Mouse (Mus musculus): ENCODE measurements around the gene Pitpnb. TPM values are rescaled to one million over a fixed set of nuclear protein-coding genes. Genes with fewer than 3 reads are reported as not detected.

The Pitpnb gene
- polyA plus RNA-seq, 1 experiment from 2014 or later: 130 TPM

GRCm38 (mm10) chr5:111391485-111391884 is 60.9 kb downstream of the Pitpnb start:
- Histone ChIP-seq H3K4me3 (no peak overlapping the region), H3K4me1 (peaks cover 41% of the 10 kb centered on the region), H3K27me3 (ENCODE audit: poor library complexity, severe bottlenecking) (peaks cover 15% of the 10 kb centered on the region), H3K36me3 (replicated peaks) (peaks cover 33% of the 10 kb centered on the region), H3K9me3 (no peaks in the 10 kb centered on the region), H3K27ac (no peak overlapping the region)
- 91% methylated on average over 6 of the region's 6 CpGs for WGBS
- DNase-seq (ENCODE audit: extremely low spot score, low spot score): no peak

- peak overlapping the region; percentile 85 for H3K27ac ChIP-seq
- peak; percentile 80 for DNase-seq (ENCODE audit: extremely low spot score, low spot score)
- H3K4me3 ChIP-seq: peak overlapping the region; percentile 41
- peaks cover 13% of the 10 kb centered on the region for H3K36me3 ChIP-seq (replicated peaks)
- WGBS: 9% methylated on average over 17 of the region's 17 CpGs
- H3K9me3 ChIP-seq: no peaks in the 10 kb centered on the region
- H3K4me1 ChIP-seq: peaks cover 58% of the 10 kb centered on the region
- H3K27me3 ChIP-seq (ENCODE audit: poor library complexity, severe bottlenecking): peaks cover 26% of the 10 kb centered on the region
These were observed 63.0 kb downstream of the Pitpnb start for GRCm38 (mm10) chr5:111393346-111394197.

GRCm38 (mm10) chr5:111394198-111395053 is 63.9 kb downstream of the Pitpnb start:
- Histone ChIP-seq H3K27ac (peak overlapping the region; percentile 85), H3K4me3 (peak overlapping the region; percentile 41), H3K36me3 (replicated peaks) (peaks cover 5% of the 10 kb centered on the region), H3K4me1 (peaks cover 61% of the 10 kb centered on the region), H3K27me3 (ENCODE audit: poor library complexity, severe bottlenecking) (peaks cover 30% of the 10 kb centered on the region), H3K9me3 (no peaks in the 10 kb centered on the region)
- no peak for DNase-seq (ENCODE audit: extremely low spot score, low spot score)
- 21% methylated on average over 15 of the region's 15 CpGs for WGBS

DNA sequence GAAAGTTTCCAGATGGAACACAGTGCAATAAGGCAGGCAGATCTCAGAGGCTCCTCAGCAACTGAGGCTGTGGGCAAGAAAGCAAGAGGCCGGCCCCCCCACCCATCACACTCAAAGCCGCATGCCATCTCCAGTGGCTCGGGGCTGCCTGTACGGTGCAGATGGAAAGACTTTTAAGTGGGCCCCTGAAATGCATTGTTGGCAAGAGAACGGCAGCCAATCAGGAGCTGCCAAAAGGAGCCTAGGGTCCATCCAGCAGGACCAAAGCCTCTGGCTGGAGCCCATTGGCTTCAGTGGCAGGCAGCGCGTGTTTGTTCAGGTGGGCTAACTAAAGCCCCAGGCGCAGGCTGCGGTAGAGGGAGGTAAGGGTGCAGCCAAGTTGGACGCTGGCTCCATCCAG is 65.2 kb downstream of the Pitpnb start:
- H3K4me3 ChIP-seq: no peak overlapping the region
- H3K9me3 ChIP-seq: no peaks in the 10 kb centered on the region
- H3K27ac ChIP-seq: peak overlapping the region; percentile 72
- WGBS: 56% methylated on average over 10 of the region's 10 CpGs
- no peaks in the 10 kb centered on the region for H3K36me3 ChIP-seq (replicated peaks)
- peaks cover 43% of the 10 kb centered on the region for H3K27me3 ChIP-seq (ENCODE audit: poor library complexity, severe bottlenecking)
- H3K4me1 ChIP-seq: peaks cover 72% of the 10 kb centered on the region
- no peak for DNase-seq (ENCODE audit: extremely low spot score, low spot score)

DNA sequence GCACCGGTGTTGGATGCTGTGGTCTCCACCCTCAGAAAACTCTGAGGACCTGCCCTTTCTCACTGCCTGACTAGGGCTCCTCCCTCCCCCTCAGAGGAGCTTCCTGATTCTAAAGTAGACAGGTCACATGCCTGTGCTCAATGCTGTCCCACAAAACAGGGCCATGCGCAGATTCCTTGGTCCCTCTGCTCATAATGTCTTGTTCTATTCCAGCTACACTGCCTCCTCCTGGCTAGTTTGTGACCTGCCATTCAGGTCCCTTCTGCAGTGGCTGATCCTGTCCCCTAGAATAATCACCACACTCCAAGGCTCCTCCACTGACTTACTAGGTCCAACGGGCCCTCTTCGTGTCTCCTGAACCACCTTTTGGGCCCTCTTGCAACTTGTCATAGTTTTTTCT is 65.6 kb downstream of the Pitpnb start:
- Histone ChIP-seq H3K4me3 (no peak overlapping the region), H3K27ac (peak overlapping the region; percentile 72), H3K4me1 (peaks cover 75% of the 10 kb centered on the region), H3K9me3 (no peaks in the 10 kb centered on the region), H3K27me3 (ENCODE audit: poor library complexity, severe bottlenecking) (peaks cover 43% of the 10 kb centered on the region), H3K36me3 (replicated peaks) (no peaks in the 10 kb centered on the region)
- no peak for DNase-seq (ENCODE audit: extremely low spot score, low spot score)
- 85% methylated on average over 4 of the region's 4 CpGs for WGBS

GRCm38 (mm10) chr5:111398471-111398870 is 67.9 kb downstream of the Pitpnb start:
- Histone ChIP-seq H3K4me1 (peaks cover 65% of the 10 kb centered on the region), H3K9me3 (no peaks in the 10 kb centered on the region), H3K36me3 (replicated peaks) (no peaks in the 10 kb centered on the region), H3K27ac (peak overlapping the region; percentile 51; the same call in 1 of the 2 replicates), H3K27me3 (ENCODE audit: poor library complexity, severe bottlenecking) (peaks cover 43% of the 10 kb centered on the region), H3K4me3 (no peak overlapping the region)
- 34% methylated on average over 4 of the region's 4 CpGs for WGBS
- DNase-seq (ENCODE audit: extremely low spot score, low spot score): no peak

- WGBS: 89% methylated on average over 4 of the region's 4 CpGs
- H3K27me3 ChIP-seq (ENCODE audit: poor library complexity, severe bottlenecking): peaks cover 43% of the 10 kb centered on the region
- no peaks in the 10 kb centered on the region for H3K9me3 ChIP-seq
- peaks cover 57% of the 10 kb centered on the region for H3K4me1 ChIP-seq
- no peak for DNase-seq (ENCODE audit: extremely low spot score, low spot score)
- no peak overlapping the region for H3K27ac ChIP-seq
- H3K36me3 ChIP-seq (replicated peaks): no peaks in the 10 kb centered on the region
- H3K4me3 ChIP-seq: no peak overlapping the region
These were observed 68.7 kb downstream of the Pitpnb start for GRCm38 (mm10) chr5:111399271-111399670.

- Histone ChIP-seq H3K27me3 (ENCODE audit: poor library complexity, severe bottlenecking) (peaks cover 23% of the 10 kb centered on the region), H3K9me3 (no peaks in the 10 kb centered on the region), H3K27ac (no peak overlapping the region), H3K4me3 (no peak overlapping the region), H3K36me3 (replicated peaks) (no peaks in the 10 kb centered on the region), H3K4me1 (peaks cover 30% of the 10 kb centered on the region)
- DNase-seq (ENCODE audit: extremely low spot score, low spot score): no peak
- 87% methylated on average over 19 of the region's 19 CpGs for WGBS
These were observed 71.5 kb downstream of the Pitpnb start for GRCm38 (mm10) chr5:111401879-111402650.

- 91% methylated on average over 6 of the region's 6 CpGs for WGBS
- H3K4me3 ChIP-seq: no peak overlapping the region
These were observed 72.1 kb downstream of the Pitpnb start for GRCm38 (mm10) chr5:111402651-111402996.

DNA sequence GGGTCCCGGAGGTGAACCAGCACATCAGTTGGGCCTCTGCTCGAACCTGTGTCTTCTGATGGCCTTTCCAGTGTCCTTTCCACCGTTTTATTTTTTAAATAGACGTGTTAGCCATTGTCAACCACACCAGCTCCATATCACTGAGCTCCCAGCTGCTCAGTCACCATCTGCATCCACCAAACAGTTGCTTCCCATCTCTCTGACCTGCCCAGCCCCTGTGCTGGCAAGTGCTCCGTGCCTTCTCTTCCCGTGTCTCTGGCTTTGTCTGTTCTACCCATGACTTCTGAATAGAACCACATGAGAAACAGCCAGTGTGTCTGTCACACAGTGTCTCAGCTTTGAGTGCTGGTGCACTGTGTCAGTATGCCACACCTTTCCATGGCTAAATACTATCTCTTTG is 74.2 kb downstream of the Pitpnb start:
- Histone ChIP-seq H3K36me3 (replicated peaks) (no peaks in the 10 kb centered on the region), H3K27me3 (ENCODE audit: poor library complexity, severe bottlenecking) (peaks cover 32% of the 10 kb centered on the region), H3K4me3 (no peak overlapping the region), H3K4me1 (peaks cover 33% of the 10 kb centered on the region), H3K27ac (no peak overlapping the region), H3K9me3 (no peaks in the 10 kb centered on the region)
- WGBS: 88% methylated on average over 6 of the region's 6 CpGs
- no peak for DNase-seq (ENCODE audit: extremely low spot score, low spot score)

More at GRCm38 (mm10) chr5:111402651-111402996, 72.1 kb downstream of the Pitpnb start:
- H3K27ac ChIP-seq: no peak overlapping the region
- peaks cover 19% of the 10 kb centered on the region for H3K27me3 ChIP-seq (ENCODE audit: poor library complexity, severe bottlenecking)
- H3K36me3 ChIP-seq (replicated peaks): no peaks in the 10 kb centered on the region
- peaks cover 27% of the 10 kb centered on the region for H3K4me1 ChIP-seq
- H3K9me3 ChIP-seq: no peaks in the 10 kb centered on the region
- no peak for DNase-seq (ENCODE audit: extremely low spot score, low spot score)

DNA sequence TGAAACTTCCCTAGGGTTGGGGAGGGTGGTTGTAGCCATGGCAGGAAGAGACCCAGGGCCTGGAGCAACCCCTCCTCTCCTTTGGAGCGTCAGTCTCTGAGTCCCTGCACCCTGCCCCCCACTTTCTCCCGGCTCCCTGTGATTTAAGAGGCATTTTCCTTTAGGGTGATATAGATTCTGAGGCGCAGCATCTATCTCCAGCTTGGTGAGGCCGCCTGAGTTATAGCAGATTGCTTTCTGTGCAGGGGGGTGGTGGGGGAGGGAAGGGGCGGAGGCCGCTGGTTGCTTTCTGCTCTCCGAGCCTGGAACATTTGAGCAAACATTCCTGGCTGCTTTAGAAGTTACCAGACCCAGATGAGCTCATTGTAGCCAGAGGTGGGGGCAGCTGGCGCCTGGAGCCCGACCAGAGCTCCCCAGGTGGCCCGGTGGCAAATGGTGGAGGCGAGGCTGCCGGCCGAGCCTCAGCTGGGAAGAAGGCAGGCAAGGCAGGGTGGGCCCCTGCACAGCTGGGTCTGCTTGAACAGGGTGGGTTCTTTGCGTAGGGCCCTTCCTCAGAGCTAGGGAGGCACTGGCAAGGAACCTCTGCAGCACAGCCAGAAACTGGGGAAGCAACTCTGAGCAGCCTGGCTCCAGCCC is 78.0 kb downstream of the Pitpnb start:
- WGBS: 21% methylated on average over 14 of the region's 14 CpGs
- Histone ChIP-seq H3K36me3 (replicated peaks) (no peaks in the 10 kb centered on the region), H3K27me3 (ENCODE audit: poor library complexity, severe bottlenecking) (peaks cover 52% of the 10 kb centered on the region), H3K9me3 (no peaks in the 10 kb centered on the region), H3K4me1 (peaks cover 33% of the 10 kb centered on the region), H3K4me3 (no peak overlapping the region), H3K27ac (peak overlapping the region; percentile 68)
- no peak for DNase-seq (ENCODE audit: extremely low spot score, low spot score)

DNA sequence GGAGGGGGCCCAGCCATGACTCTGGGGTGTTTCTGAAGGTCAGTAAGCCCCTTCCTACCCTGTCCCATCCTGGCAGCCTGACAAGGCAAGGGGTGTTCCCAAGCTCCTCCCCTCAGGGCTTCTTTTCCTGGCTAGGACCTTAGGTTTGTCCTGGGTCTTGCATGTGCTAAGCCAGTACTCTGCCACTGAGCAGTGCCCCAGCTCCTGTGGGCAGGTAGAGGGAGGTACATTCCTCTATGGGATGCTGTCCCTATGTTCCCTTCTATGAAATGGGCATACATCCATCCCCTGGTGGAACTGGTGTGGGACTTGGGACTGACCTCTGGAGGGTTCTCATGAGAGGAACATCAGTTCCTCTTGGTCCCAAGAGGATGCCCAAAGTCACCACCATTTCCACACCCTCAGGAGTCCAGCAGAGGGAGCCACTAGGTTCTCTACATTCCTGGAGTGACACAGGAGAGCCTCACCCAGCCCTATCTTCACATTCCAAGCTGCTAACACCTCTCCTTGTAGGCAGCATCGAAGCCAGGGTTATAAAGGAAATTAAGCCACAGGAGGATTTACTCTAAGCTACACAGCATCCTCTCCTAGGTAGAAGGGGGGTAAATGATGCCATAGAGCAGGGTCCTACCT is 79.0 kb downstream of the Pitpnb start:
- no peak overlapping the region for H3K4me3 ChIP-seq
- H3K36me3 ChIP-seq (replicated peaks): no peaks in the 10 kb centered on the region
- H3K9me3 ChIP-seq: no peaks in the 10 kb centered on the region
- no peak overlapping the region for H3K27ac ChIP-seq
- H3K27me3 ChIP-seq (ENCODE audit: poor library complexity, severe bottlenecking): peaks cover 58% of the 10 kb centered on the region
- peaks cover 42% of the 10 kb centered on the region for H3K4me1 ChIP-seq
- WGBS: 49% methylated on average over 1 of the region's 1 CpGs
- no peak for DNase-seq (ENCODE audit: extremely low spot score, low spot score)

Measured in forebrain, embryonic 10.5 days (tissue).